Mouse (Mus musculus) neural tube, embryonic 15.5 days (tissue): ENCODE data around the gene Calhm2. TPM values are rescaled to one million over a fixed set of nuclear protein-coding genes. Genes with fewer than 3 reads are reported as not detected.

ENCODE experiments used
- ATAC-seq: fragments of 200-750 bp; cut with Nextera tagmentation; 2 replicates; pipeline ENCODE4 v1.8.0; 2017; ENCODE audit warnings: mild to moderate bottlenecking, moderate TSS enrichment, moderate library complexity; ENCODE audit not compliant: low FRiP score
- H3K27ac ChIP-seq: fragments of 300-500 bp; sonication (generic); replicated peaks from 2 replicates; pipeline ENCODE4 v1.5.1; 2015; ENCODE audit warnings: mild to moderate bottlenecking, inconsistent platforms
- H3K27me3 ChIP-seq: fragments of 300-500 bp; sonication (generic); replicated peaks from 2 replicates; pipeline ENCODE4 v1.6.1; 2015; ENCODE audit warnings: inconsistent platforms
- H3K36me3 ChIP-seq: fragments of 300-500 bp; sonication (generic); 2 replicates; pipeline ENCODE4 v1.6.1; 2015; ENCODE audit warnings: inconsistent platforms
- H3K4me1 ChIP-seq: fragments of 300-500 bp; sonication (generic); 2 replicates; pipeline ENCODE4 v1.6.1; 2015; ENCODE audit warnings: inconsistent platforms
- H3K4me2 ChIP-seq: fragments of 300-500 bp; sonication (generic); 2 replicates; pipeline ENCODE4 v1.6.1; 2015; ENCODE audit warnings: inconsistent platforms, mild to moderate bottlenecking, moderate library complexity
- H3K4me3 ChIP-seq: fragments of 300-500 bp; sonication (generic); replicated peaks from 2 replicates; pipeline ENCODE4 v1.5.1; 2015; ENCODE audit warnings: mild to moderate bottlenecking, inconsistent platforms
- H3K9ac ChIP-seq: fragments of 300-500 bp; sonication (generic); replicated peaks from 2 replicates; pipeline ENCODE4 v1.6.1; 2015; ENCODE audit warnings: mild to moderate bottlenecking, inconsistent platforms
- H3K9me3 ChIP-seq: fragments of 300-500 bp; sonication (generic); replicated peaks from 2 replicates; pipeline ENCODE4 v1.6.1; 2016; ENCODE audit warnings: inconsistent platforms
- WGBS: fragments of 180-500 bp; shearing (Covaris S2); methylation state at CpG from one replicate; pipeline ENCODE4 v1.1.7; 2015; ENCODE audit warnings: mixed read lengths; 5-methylcytosine and 5-hydroxymethylcytosine counted together
- polyA plus RNA-seq: library from polyadenylated mRNA; unstranded; fragments of >200 nt; fragmentation: Nextera tagmentation; extraction: Ambion mirVana; gene quantifications from 2 replicates; pipeline ENCODE4 v1.2.1, GENCODE M21; 2015

The Calhm2 gene
- polyA plus RNA-seq, 1 experiment from 2014 or later: 1.3 TPM

GRCm38 (mm10) chr19:47065860-47066259 is 72.2 kb downstream of the Calhm2 start:
- no peak overlapping the region for H3K9ac ChIP-seq
- H3K4me3 ChIP-seq: no peak overlapping the region
- 92% methylated on average over 3 of the region's 3 CpGs for WGBS
- H3K36me3 ChIP-seq: peaks cover 4% of the 10 kb centered on the region; the same call in 1 of the 2 replicates
- H3K27ac ChIP-seq: no peak overlapping the region
- H3K9me3 ChIP-seq: no peaks in the 10 kb centered on the region
- H3K4me2 ChIP-seq: no peak overlapping the region
- no peak for ATAC-seq
- H3K4me1 ChIP-seq: peaks cover 13% of the 10 kb centered on the region
- H3K27me3 ChIP-seq: no peaks in the 10 kb centered on the region

DNA sequence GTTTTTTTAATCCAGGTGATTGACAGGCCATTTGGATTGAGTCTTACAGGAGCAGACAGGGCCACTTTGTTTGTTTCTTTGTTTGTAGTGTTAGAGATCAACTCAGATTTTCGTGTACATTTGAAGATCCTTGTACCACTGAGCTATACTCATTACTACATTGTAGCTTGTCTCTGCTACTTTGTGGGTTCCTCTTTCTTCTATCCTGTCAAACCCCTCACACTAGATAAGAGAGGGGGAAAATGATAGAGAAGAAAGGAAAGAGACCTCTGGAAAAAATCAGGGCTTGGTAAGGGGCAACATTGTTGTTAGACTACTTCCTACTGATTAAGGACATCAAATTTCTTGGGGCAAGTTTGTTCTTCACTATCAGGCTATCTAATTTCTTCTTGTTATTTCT is 80.4 kb downstream of the Calhm2 start:
- ATAC-seq: no peak
- no peak overlapping the region for H3K4me3 ChIP-seq
- no peaks in the 10 kb centered on the region for H3K27me3 ChIP-seq
- H3K36me3 ChIP-seq: no peaks in the 10 kb centered on the region
- H3K27ac ChIP-seq: no peak overlapping the region
- H3K9ac ChIP-seq: no peak overlapping the region
- WGBS: 72% methylated on average over 1 of the region's 1 CpGs
- H3K9me3 ChIP-seq: no peaks in the 10 kb centered on the region
- H3K4me2 ChIP-seq: no peak overlapping the region
- no peaks in the 10 kb centered on the region for H3K4me1 ChIP-seq

Other genes with a start within 250 kb of the Calhm2 start
- gene Ina, start 123.6 kb downstream of the Calhm2 start, polyA plus RNA-seq: 385 and 491 TPM in 2 replicates
- 72.1 and 78.5 TPM in 2 replicates for gene Nt5c2, start 123.1 kb downstream of the Calhm2 start, polyA plus RNA-seq
- gene Pcgf6, start 87.4 kb downstream of the Calhm2 start, polyA plus RNA-seq: 31.0 and 34.5 TPM in 2 replicates
- 4.9 and 5.6 TPM in 2 replicates for gene Taf5, start 70.5 kb downstream of the Calhm2 start, polyA plus RNA-seq
- 1,500 and 1,925 TPM in 2 replicates for gene Usmg5, start 47.6 kb downstream of the Calhm2 start, polyA plus RNA-seq
- 4.8 and 5.7 TPM in 2 replicates for gene Pdcd11, start 47.5 kb downstream of the Calhm2 start, polyA plus RNA-seq
- not detected in 2 replicates for gene Calhm1, start 6.0 kb upstream of the Calhm2 start, polyA plus RNA-seq
- 0.18 TPM in 1 of 2 replicates, not detected in the other for gene Calhm3, start 19.5 kb upstream of the Calhm2 start, polyA plus RNA-seq
- 13.7 and 15.4 TPM in 2 replicates for gene Neurl1a, start 40.5 kb upstream of the Calhm2 start, polyA plus RNA-seq